Mouse (Mus musculus) MN1 (cell line): ENCODE data around the gene Gm10024.
"Not testable (repeated sequence)": the region's sequence is repeated elsewhere in the genome, so short reads cannot be mapped to it uniquely, and the experiment has no call there.

Experiments used
- DNase-seq: peaks from one replicate; pipeline ENCODE4 v3.0.0-alpha.2; 2016; ENCODE audit warnings: low spot score

Gm10024 gene

DNA sequence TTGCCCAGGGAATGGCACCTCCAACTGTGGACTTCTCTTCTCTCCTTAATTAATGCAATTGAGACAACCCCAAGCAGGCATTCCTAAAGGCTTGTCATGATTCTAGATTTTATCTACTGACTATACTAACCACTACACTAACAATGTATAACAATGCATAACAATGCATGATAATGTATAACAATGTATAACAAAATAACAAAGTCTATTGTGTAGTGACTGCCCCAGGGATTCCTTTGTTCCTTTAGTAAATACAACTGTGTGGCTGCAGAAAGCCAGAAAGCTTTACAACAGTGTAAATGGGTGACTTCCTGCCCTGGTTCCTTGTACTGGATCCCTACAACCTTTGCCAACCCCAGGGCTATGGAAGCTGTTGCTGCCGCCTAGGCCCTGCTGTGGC is 24.7 kb downstream of the Gm10024 start:
- no peak for DNase-seq

- DNase-seq: no peak
These were observed 27.7 kb downstream of the Gm10024 start for GRCm38 (mm10) chr10:77738929-77739328.

DNA sequence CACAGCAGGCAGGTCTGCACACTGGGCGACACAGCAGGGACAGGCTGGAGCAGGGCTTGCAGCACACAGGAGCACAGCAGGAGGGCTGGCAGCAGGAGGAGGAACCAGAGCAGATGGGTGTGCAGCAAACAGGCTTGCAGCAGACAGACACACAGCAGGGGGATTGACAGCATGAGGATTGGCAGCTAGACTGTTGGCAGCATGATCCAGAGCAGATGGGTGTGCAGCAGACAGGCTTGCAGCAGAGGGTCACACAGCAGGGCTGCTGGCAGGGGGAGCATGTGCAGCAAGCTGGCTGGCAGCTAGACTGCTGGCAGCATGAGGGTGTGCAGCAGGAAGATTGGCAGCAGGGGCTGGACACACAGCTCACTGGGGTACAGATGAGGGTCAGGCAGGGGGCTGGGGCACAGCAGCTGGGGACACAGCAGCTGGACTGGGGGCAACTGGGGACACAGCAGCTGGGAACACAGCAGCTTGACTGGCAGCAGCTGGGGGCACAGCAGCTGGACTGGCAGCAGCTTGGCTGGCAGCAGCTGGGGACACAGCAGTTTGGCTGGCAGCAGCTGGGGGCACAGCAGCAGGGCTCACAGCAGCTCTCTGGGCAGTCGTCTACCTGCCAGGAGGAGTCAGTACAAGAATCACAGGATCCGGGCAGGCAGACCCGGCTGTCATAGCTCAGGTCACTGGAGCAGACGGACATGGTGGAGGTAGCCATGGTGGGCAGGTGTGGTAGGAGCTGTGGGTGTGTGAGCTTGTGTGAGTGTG is 30.8 kb downstream of the Gm10024 start, which contains the start of gene Gm18596:
Gm18596 (minus strand) TSS at position 715 of the 765 bp plus-strand sequence.
- DNase-seq: not testable (repeated sequence)

DNA sequence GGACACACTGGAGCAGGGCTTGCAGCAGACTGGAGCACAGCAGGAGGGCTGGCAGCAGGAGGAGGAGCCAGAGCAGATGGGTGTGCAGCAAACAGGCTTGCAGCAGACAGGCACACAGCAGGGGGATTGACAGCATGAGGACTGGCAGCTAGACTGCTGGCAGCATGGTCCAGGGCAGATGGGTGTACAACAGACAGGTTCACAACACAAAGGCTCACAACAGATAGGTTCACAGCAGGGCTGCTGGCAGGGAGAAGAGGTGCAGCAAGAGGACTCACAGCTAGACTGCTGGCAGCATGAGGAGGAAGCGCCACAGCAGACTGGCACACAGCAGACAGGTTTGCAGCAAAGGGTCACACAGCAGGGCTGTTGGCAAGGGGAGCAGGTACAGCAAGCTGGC is 39.4 kb downstream of the Gm10024 start:
- DNase-seq: not testable (repeated sequence)

- not testable (repeated sequence) for DNase-seq
These were observed 40.0 kb downstream of the Gm10024 start, which contains the start of gene Gm9736 for GRCm38 (mm10) chr10:77751254-77751653. TSS of gene Gm9736 (minus strand) at chr10:77751354.

DNA sequence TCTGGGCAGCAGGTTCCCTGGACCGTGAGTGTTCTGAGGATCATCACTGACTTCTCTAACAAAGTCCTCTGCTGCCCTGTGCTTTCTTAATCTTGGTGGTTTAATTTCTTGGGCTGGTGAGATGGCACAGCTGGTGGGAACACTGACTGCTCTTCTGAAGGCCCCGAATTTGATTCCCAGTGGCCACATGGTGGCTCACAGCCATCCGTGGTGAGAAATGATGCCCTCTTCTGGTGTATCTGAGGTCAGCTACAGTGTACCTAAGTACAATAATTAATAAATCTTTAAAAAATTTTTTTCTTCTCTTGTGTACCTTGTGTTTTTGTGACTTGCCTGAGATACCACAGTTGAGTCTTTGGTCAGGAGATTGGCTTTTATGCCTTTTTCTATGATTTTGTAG is 41.1 kb downstream of the Gm10024 start:
- not testable (repeated sequence) for DNase-seq

DNA sequence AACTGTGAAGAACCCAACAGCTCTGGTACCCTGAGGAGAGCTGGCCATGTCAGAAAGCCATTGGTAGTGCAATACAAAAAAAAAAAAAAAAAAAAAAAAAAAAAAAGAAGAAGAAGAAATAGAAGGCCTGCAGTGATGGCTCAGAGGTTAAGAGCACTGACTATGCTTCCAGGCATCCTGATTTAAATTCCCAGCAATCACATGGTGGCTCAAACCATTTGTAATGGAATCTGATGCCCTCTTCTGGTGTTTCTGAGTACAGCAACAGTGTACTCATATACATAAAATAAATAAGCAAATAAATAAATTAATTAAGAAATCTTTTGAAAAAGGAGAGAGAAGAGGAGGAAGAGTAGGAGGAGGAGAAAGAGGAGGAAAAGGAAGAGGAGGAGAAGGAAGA is 42.2 kb downstream of the Gm10024 start:
- no peak for DNase-seq

- not testable (repeated sequence) for DNase-seq
These were observed 48.3 kb downstream of the Gm10024 start, which contains the start of gene Gm3233 for GRCm38 (mm10) chr10:77759582-77759981. TSS of gene Gm3233 (minus strand) at chr10:77759682.
